Mouse (Mus musculus): ENCODE measurements around the gene Npas3. TPM values are rescaled to one million over a fixed set of nuclear protein-coding genes. Genes with fewer than 3 reads are reported as not detected.

Npas3 gene
- total RNA-seq (2018; cell fraction: chromatin; rRNA removed), result not detected
- not detected for total RNA-seq (2018; cell fraction: cytosol; rRNA removed)
- not detected for total RNA-seq (2018; cell fraction: nucleus; rRNA removed)
- polyA plus RNA-seq (2018), result not detected in 3 replicates

DNA sequence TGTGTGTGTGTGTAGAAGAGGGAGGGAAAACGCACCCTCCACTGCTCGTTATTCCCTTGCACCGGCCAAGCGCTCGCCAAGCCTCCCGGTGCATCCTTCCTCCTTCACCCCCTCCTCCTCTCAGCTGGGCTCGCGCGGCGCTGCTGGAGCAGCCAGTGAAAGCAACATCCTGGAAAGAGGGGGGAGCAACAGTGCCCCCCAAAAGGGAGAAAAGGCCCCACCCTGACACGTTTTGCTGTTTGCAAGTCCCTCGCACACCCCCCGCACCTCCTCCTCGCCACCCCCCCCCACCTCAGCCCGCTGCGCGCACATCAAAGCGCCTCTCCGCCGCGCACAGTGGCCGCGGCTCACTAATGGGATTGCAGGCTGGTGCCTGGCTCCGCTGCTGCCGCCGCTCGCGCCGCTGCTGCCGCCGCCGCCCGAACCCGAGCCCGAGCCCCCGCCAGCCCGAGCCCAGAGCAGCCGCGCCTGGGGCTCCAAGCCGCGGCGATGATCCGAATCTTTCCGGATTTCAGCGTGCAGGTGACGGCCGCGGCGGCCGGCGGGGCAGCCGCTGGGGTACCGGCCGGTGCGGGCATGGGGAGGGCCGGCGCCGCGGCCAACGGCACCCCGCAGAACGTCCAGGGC, at the start of gene Npas3:
Npas3 (plus strand) TSS at position 577 of the 627 bp plus-strand sequence.
- H3K27ac ChIP-seq, result no peak within 1 kb of the TSS
- H3K79me2 ChIP-seq (ENCODE audit: inconsistent target), result no peaks in the 10 kb centered on the region
- H3K4me3 ChIP-seq (ENCODE audit: inconsistent target), result no peak within 1 kb of the TSS
- WGBS (ENCODE audit: missing documents), result 1% methylated on average over 49 of the region's 62 CpGs
- H3K36me3 ChIP-seq (ENCODE audit: inconsistent target), result no peaks in the 10 kb centered on the region

DNA sequence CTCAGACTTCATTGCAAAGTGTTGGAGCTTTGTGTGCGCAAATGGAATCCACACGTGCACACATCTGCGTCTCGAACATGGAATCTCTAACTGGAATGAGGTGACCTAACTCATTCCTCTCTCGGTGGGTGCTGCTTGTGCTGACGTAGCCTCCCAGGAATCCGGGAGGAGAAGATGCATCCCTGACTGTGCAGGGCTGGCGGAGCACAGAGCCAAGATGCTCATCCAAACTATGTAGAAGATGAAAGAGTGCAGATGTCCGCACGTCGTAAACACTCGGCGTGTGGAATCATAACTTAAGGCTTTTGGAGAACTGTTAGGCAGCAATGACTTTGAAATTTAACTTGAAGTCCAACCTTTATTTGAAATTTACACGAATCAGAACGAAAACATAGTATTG, 31.3 kb upstream of the Npas3 start:
- no peaks in the 10 kb centered on the region for H3K36me3 ChIP-seq (ENCODE audit: inconsistent target)
- H3K27ac ChIP-seq, result no peak overlapping the region
- no peaks in the 10 kb centered on the region for H3K79me2 ChIP-seq (ENCODE audit: inconsistent target)
- H3K4me3 ChIP-seq (ENCODE audit: inconsistent target), result no peak overlapping the region
- WGBS (ENCODE audit: missing documents), result 95% methylated on average over 15 of the region's 15 CpGs

- no peak overlapping the region for H3K27ac ChIP-seq
- H3K79me2 ChIP-seq (ENCODE audit: inconsistent target), result no peaks in the 10 kb centered on the region
- 76% methylated on average over 4 of the region's 4 CpGs for WGBS (ENCODE audit: missing documents)
- no peaks in the 10 kb centered on the region for H3K36me3 ChIP-seq (ENCODE audit: inconsistent target)
- H3K4me3 ChIP-seq (ENCODE audit: inconsistent target), result no peak overlapping the region
These were observed 25.7 kb upstream of the Npas3 start for GRCm38 (mm10) chr12:53222742-53223141.

DNA sequence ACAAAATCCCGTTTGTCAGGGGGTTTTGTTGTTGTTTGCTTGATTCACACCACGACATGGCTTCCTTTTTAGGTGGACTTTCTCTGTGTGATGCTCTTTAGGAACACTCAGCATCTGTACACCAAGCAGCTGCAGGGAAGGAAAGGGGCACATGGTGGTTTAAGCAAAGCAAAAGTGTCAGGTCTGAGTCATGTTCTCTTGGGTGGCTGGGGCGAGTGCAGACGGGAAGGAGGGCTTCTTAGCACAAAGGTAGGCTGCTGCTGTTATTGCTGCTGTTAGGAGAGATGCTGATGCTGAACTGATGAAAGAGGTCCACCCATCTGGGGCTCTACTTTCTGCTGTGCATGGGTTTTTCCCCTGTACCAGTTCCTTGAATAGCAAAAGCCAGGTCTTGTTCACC, 21.1 kb upstream of the Npas3 start:
- Histone ChIP-seq H3K79me2 (ENCODE audit: inconsistent target) (no peaks in the 10 kb centered on the region), H3K27ac (no peak overlapping the region)
- 48% methylated on average over 4 of the region's 4 CpGs for WGBS (ENCODE audit: missing documents)

DNA sequence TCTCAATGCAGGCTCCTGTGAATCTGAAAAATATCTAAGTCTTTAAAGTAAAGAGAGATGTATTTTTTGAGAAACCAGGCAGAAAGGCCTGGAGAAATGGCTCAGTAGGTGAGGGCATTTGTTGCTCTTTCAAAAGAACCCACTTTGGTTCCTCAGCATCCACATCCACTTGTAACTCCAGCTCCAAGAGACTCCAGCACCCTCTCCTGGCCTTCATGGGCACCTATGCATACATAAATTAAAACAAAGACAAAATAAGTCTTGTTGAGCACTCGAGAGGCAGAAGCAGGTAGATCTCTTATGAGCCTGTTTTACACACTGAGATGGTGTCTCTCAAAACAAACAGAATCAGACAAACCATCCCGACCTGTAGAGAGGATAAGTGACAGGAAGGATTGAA, 19.1 kb upstream of the Npas3 start:
- 73% methylated on average over 2 of the region's 2 CpGs for WGBS (ENCODE audit: missing documents)
- no peak overlapping the region for H3K4me3 ChIP-seq (ENCODE audit: inconsistent target)
- H3K79me2 ChIP-seq (ENCODE audit: inconsistent target), result no peaks in the 10 kb centered on the region
- no peak overlapping the region for H3K27ac ChIP-seq
- H3K36me3 ChIP-seq (ENCODE audit: inconsistent target), result no peaks in the 10 kb centered on the region

More for the DNA sequence above, 21.1 kb upstream of the Npas3 start:
- Histone ChIP-seq H3K4me3 (ENCODE audit: inconsistent target) (no peak overlapping the region), H3K36me3 (ENCODE audit: inconsistent target) (no peaks in the 10 kb centered on the region)

DNA sequence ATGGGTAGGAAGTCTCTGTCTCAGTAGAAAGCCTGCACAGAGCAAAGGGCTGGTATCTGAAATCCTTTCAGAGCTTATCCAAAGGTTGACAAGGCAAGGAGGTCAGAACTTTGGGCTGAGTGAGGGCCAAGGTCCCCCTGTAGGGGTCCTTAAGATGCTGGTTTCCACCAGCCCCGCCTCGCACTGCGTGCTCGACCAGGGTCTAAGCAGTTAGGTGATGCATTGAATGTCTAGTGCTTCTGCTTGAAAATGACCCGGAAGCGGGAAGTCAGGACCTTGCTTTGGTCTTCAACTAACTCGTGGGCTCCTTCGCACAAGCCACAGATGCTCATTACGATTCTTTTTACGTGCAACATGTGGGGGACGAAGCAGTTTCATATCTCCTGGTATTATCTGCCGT, 2.3 kb upstream of the Npas3 start:
- WGBS (ENCODE audit: missing documents), result 8% methylated on average over 12 of the region's 12 CpGs
- Histone ChIP-seq H3K27ac (no peak overlapping the region), H3K4me3 (ENCODE audit: inconsistent target) (no peak overlapping the region), H3K79me2 (ENCODE audit: inconsistent target) (no peaks in the 10 kb centered on the region), H3K36me3 (ENCODE audit: inconsistent target) (no peaks in the 10 kb centered on the region)

- WGBS (ENCODE audit: missing documents), result 3% methylated on average over 28 of the region's 28 CpGs
- no peaks in the 10 kb centered on the region for H3K36me3 ChIP-seq (ENCODE audit: inconsistent target)
- H3K27ac ChIP-seq, result no peak overlapping the region
- no peak overlapping the region for H3K4me3 ChIP-seq (ENCODE audit: inconsistent target)
- H3K79me2 ChIP-seq (ENCODE audit: inconsistent target), result no peaks in the 10 kb centered on the region
These were observed 1.6 kb upstream of the Npas3 start for GRCm38 (mm10) chr12:53246581-53247490.

- H3K79me2 ChIP-seq (ENCODE audit: inconsistent target), result no peaks in the 10 kb centered on the region
- 4% methylated on average over 23 of the region's 25 CpGs for WGBS (ENCODE audit: missing documents)
- no peak overlapping the region for H3K27ac ChIP-seq
- no peak overlapping the region for H3K4me3 ChIP-seq (ENCODE audit: inconsistent target)
- no peaks in the 10 kb centered on the region for H3K36me3 ChIP-seq (ENCODE audit: inconsistent target)
These were observed 914 bp upstream of the Npas3 start for GRCm38 (mm10) chr12:53247491-53248035.

GRCm38 (mm10) chr12:53248796-53249195, 319 bp downstream of the Npas3 start:
- Histone ChIP-seq H3K79me2 (ENCODE audit: inconsistent target) (no peaks in the 10 kb centered on the region), H3K4me3 (ENCODE audit: inconsistent target) (no peak overlapping the region), H3K27ac (no peak overlapping the region), H3K36me3 (ENCODE audit: inconsistent target) (no peaks in the 10 kb centered on the region)
- 3% methylated on average over 15 of the region's 15 CpGs for WGBS (ENCODE audit: missing documents)

DNA sequence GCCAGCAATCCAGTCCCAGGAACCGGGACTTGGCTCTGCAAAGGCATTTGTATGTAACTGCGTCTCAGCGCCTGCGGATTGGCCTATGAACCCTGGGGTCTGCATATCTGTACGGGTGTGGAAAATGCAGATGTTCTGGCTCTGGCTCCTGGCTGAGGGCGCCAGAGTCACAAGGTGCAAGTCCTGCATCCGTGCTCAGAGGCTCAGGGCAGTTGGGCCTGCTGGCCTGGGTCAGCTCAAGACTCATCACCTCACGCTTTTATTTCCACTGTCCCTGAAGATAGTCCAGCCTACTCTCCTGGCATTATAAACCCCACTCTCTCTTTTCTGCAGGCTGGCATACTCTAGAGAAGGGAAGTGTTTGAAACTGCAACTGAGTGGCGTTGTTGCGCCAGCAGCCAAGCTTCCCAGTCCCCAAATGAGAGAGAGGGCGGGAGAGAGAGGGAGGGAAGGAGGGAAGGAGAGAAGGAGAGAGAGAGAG, 3.3 kb downstream of the Npas3 start:
- H3K4me3 ChIP-seq (ENCODE audit: inconsistent target), result no peak overlapping the region
- WGBS (ENCODE audit: missing documents), result 5% methylated on average over 8 of the region's 11 CpGs

DNA sequence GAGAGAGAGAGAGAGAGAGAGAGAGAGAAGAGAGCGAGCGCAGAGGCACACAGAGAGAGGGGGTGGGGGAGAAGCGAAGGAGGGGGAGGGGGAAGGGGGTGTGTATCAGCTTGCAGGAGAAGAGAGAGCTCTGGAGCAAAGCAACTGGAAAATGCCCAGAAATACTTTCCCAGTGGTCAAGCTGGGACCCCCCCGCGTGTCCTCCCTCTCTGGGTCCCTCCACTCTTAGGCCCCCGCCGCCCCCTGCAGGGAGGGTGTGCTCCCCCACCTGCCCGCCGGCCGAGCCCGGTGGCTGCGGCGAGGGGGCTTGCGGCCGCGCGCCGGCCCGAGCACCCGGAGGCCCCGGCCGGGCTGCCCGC, 3.7 kb downstream of the Npas3 start:
- Histone ChIP-seq H3K4me3 (ENCODE audit: inconsistent target) (no peak overlapping the region), H3K36me3 (ENCODE audit: inconsistent target) (no peaks in the 10 kb centered on the region), H3K27ac (no peak overlapping the region), H3K79me2 (ENCODE audit: inconsistent target) (no peaks in the 10 kb centered on the region)
- WGBS (ENCODE audit: missing documents), result 3% methylated on average over 21 of the region's 23 CpGs

More for the DNA sequence above, 3.3 kb downstream of the Npas3 start:
- Histone ChIP-seq H3K36me3 (ENCODE audit: inconsistent target) (no peaks in the 10 kb centered on the region), H3K79me2 (ENCODE audit: inconsistent target) (no peaks in the 10 kb centered on the region), H3K27ac (no peak overlapping the region)

DNA sequence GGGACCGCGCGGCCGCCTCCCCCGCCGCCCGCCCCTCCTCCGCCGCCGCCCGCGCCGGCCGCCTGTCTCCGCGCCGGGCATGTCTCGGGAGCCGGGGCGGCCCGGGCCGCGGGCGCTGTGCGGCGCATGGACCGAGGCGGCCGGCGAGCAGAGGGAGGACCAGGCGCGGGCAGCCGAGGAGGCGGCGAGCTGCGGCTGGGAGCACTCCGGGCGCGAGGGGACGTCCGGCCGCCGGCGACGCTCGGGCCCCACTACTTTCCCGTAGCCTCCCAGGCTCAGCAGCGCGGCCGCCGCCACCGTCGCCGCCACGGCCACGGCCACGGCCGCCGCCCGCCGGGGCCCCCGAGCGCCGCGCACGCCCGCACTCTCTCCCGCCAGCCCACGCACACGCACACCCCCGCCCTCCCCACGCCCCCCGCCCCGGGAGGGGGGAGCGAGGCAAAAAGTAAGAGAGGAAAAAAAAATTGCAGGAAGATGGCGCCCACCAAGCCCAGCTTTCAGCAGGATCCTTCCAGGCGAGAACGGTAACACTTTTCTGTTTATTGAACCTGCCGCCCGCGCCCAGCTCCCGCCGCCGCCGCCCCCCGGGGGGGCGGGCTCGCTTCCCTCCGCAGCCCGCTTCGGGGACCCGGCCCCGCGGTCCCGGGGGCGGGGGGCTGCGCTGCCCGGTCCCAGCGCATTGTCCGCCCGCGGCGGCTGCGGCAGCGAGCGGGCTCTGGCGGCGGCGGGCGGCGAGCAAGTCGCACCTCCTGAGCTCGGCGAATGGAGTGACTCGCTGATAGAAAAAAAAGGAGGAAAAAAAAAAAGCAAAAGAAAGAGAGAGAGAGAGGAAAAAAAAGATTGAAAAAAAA, 4.3 kb downstream of the Npas3 start:
- WGBS (ENCODE audit: missing documents), result under 1% methylated on average over 55 of the region's 115 CpGs
- H3K4me3 ChIP-seq (ENCODE audit: inconsistent target), result no peak overlapping the region

GRCm38 (mm10) chr12:53253461-53254159, 5.1 kb downstream of the Npas3 start:
- no peak overlapping the region for H3K4me3 ChIP-seq (ENCODE audit: inconsistent target)
- no peaks in the 10 kb centered on the region for H3K36me3 ChIP-seq (ENCODE audit: inconsistent target)
- 4% methylated on average over 10 of the region's 32 CpGs for WGBS (ENCODE audit: missing documents)
- H3K79me2 ChIP-seq (ENCODE audit: inconsistent target), result no peaks in the 10 kb centered on the region
- no peak overlapping the region for H3K27ac ChIP-seq

More for the DNA sequence above, 4.3 kb downstream of the Npas3 start:
- H3K79me2 ChIP-seq (ENCODE audit: inconsistent target), result no peaks in the 10 kb centered on the region
- H3K27ac ChIP-seq, result no peak overlapping the region
- H3K36me3 ChIP-seq (ENCODE audit: inconsistent target), result no peaks in the 10 kb centered on the region

- Histone ChIP-seq H3K4me3 (ENCODE audit: inconsistent target) (no peak overlapping the region), H3K79me2 (ENCODE audit: inconsistent target) (no peaks in the 10 kb centered on the region), H3K36me3 (ENCODE audit: inconsistent target) (no peaks in the 10 kb centered on the region), H3K27ac (no peak overlapping the region)
- 25% methylated on average over 6 of the region's 6 CpGs for WGBS (ENCODE audit: missing documents)
These were observed 5.6 kb downstream of the Npas3 start for GRCm38 (mm10) chr12:53254160-53254480.
